Mouse (Mus musculus) spleen, postnatal 14 days (tissue): ENCODE measurements around the gene Tmem121b.

Experiments used
- DNase-seq, 2 experiments: peaks; one replicate each; pipeline ENCODE4 v3.0.0; 2021 to 2022; ENCODE audit warnings: low spot score in 2 of 2

Tmem121b gene

DNA sequence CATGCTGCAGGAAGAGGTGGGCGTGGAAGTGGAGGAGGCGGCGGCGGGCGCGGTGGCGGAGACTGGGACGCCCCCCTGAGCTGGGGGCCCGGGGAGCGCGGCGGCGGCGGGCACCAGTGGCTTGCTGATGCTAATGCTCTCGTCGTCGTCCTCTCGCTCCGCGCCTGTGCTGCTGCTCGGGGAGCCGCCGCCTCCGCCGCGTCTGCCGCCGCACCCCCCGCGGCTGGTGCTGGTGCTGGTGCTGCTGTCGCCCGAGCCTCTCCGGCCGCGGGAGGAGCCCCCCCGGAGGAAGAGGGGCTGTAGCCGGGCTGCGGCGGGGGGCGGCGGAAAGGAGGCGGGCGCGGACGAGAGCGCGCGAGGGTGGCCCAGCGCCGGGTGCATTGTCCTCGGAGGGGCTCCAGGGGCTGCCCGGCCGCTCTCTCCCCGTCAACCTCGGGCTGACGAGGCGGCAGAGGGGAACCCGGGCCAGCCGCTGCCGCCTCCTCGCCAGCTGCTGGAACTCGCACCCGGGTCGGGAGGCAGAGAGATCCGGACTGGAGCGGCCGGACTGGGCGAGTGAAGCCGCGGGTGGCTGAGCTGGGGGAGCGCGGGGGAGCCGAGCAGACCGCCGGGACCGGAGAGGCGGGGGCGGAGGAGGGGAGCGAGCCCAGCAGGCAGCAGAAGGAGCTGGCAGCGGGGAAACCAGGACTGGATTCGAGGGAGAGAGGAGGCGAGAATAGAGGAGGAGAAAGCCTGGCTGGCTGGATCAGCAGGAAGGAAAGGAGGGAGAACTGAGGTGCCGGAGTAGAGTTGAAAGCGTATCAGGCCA is at the start of gene Tmem121b:
Gene Tmem121b (minus strand): TSS at position 434 of the 808 bp plus-strand sequence.
- no peak for DNase-seq

DNA sequence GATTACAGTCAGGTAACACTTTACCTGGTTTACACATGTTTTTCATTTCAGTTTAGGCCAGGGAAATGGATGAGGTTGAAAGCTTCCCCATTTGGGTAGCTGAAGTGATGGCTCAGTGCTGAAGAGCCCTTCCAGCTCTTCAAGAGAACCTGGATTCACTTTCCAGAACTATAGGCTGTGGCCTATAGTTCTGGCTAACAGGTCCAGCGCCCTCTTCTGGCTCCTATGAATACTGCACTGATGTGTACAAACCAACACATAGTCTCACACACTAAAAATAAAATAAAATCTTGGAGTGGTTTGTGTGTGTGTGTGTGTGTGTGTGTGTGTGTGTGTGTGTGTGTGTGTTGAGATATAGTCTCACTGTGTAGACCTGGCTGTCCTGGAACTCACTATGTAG is 48.5 kb upstream of the Tmem121b start:
- DNase-seq, result no peak

DNA sequence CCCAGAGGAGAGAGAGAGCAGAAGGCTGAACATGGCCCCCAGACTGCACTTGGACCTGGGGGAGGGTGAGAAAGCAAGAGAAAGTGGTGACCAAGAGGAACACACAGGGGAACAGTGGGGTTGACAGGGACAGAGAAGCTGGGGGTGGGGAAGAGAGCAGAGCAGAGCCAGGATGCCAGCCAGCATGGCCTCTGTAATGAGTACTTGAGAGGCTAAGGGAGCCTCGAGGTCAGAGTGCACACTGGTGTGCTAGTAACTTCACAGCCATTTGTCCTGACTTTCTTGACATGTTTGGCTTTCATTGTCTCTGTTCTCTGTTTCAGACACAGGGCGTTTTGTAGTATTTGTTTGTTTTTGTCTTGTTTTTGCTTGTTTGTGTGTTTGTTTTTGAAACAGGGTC is 47.8 kb upstream of the Tmem121b start:
- no peak for DNase-seq

DNA sequence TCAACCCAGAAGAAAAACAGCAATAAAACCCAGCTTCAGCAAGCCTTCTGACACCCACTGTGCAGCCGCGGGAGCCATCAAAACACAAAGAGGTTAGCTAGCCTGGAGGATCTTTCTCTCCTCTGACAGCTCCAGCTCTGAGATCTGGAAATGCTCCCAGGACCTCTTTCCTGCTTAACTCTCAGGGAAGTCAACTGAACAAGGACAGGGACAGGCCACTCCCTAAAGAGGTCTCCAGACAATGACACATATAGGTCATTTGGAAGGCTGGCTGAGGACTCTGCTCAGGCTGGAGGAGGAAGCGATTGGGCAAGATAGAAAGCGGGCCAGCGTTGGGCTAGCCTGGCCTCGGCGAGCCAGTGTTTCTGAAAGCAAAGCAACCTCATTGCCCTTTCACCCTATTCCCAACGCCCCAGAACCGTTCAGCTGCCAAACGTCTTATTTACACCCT is 46.2 kb upstream of the Tmem121b start:
- no peak for DNase-seq

DNA sequence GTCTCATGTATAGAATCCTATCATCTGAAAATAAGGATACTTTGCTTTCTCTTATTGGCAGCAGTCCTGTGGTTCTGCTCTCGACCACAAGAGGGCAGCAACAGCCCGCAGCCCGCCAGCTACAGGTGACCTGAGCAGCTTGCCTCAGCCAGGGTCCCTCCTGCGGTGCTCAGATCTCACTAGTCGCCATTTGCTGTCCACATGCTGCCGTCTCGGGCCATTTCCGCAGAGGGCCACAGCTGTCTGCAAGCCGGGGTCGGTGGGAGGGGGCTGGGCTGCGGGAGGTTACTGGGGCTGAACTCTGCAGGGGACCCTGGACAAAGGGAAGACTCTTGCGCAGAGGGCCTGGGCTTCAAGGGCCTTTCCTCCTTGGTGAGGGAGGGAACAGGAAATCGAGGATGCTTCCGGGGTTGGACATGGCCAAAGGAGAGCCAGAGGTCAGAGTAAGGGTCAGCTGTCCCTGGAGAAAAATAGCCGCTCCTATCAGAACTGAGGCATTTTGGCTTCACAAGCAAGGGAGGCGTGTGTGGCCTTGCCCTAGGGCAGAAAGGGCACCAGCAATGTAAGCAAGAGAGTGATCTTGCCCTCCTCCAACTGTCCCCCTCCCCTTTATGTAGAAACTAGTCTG is 45.6 kb upstream of the Tmem121b start:
- peak; percentile 57 to 75 for DNase-seq

DNA sequence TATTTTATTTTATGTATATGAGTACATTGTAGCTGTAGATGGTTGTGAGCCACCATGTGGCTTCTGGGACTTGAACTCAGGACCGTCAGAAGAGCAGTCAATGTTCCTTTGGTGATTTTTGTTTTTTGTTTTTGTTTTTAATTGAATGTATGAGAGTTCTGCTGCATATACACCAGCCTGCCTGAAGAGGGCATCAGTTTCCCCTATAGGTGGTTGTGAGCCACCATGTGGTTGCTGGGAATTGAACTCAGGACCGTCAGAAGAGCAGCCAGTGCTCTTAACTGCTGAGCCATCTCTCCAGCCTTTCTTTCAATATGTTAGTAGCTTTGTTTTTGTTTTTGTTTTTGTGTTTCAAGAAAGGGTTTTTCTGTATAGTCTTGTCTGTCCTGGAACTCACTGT is 42.7 kb upstream of the Tmem121b start:
- no peak for DNase-seq

DNA sequence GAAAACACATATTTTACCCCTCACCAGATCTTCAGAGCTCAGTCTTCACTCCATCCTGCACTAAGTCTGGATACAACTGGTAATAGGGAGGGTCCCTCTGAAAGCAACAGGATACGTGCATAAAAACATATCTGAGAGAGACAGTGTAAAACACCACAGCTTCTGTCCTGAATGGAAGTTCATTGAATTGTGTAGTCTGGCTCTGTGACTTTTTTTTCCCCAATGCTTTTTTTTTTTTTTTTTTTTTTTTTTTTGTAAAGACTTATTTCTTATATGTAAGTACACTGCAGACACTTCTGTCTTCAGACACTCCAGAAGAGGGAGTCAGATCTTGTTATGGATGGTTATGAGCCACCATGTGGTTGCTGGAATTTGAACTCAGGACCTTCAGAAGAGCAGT is 39.0 kb upstream of the Tmem121b start:
- DNase-seq, result no peak

DNA sequence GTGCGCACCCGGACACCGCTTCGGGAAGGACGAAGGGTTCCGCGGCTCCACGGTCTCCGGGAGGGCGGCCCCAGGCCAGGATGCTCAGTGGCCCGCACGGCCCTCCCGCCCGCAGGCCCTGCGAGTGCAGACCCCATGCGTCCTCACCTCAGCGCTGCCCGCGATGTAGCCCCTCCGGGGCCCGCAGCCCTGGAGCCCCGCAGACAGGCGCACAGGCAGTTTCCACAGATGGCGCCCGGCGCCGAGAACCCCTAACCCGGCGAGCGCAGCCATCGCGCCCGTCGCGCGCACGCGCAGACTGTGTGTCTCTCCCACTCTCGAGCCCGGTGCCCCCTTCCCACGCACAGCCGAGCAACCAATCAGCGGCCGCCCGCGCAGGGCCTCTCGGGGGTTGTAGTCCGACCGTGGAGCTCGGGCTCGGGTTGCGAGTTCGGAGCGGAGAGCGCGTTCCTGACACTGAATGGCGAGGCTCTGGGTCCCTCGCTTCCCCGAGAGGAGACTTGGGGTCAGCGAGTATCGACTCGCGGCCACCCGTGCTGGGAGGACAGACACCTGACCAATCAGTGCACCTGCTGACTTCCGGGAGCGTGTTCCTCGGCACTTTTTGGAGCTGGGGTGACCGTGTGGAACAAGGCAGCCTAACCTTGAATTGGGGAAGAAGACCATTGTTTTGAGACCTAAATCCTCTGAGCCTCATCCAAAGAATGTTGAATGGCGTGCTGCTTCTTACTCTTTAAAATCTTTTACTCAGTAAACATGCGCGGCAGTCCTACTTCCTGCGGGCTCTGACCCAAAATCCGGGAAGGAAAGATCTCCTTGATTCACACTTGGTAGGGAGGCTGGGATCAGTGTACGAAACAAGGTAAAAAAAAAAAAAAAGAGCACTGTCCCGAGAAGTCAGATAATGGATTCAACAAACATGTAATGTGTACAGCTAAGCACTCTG is 37.7 kb upstream of the Tmem121b start, which contains the start of gene Hdhd5:
Gene Hdhd5 (minus strand): TSS at position 300 of the 946 bp plus-strand sequence.
- DNase-seq, result peak; percentile 77 to 85

DNA sequence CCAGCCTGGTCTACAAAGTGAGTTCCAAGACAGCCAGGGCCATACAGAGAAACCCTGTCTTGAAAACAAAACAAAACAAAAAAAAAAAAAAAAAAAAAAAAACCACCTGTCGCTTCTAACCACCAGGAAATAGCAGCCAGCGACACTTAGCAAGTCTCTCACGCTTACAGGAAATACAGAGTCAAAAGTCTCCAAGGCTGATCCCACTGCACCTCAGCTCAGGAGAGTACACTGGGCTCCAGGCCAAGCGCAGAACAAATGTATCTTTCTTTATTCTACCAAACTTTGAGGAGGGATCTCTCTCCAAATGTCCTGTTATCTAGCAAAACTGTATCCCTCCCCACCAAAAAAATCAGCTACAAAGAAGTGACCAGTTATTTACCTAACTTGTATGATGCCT is 35.5 kb upstream of the Tmem121b start:
- DNase-seq, result no peak

DNA sequence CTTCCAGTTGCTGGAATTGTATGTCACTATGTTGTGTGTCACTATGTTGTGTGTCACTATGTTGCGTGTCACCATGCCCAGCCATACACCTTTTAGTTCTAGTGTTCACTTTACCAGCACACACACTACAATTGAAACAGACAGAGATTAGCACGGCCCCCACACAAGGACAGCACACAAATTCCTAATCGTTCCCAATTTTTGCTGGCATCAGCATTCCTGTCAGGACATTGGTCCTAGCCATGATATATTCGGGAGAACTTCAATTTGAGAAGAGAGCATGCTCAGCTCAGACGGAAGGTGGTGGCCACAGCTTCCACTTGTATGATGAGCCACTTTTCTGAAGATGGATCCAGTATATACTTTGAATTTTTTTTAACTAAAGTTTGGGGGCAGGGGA is 31.2 kb upstream of the Tmem121b start:
- no peak for DNase-seq

DNA sequence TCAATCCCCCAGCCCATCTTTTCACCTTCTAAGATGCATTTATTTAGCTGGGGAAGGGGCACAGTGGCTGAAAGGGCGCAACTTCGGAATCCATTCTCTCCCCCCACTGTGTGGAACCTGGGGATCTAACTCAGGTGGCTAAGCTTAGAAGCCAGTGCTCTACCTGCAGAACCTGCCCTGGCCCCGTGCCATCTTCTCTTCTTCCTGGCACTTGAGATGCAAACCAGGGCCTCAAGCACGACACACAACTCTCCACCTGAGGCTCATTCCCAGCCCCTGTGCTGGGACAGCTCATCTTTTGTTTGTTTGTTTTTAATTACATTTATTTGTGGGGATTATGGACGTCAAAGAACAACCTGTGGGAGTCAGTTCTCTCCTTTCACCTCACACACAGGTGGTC is 26.0 kb upstream of the Tmem121b start:
- no peak for DNase-seq

DNA sequence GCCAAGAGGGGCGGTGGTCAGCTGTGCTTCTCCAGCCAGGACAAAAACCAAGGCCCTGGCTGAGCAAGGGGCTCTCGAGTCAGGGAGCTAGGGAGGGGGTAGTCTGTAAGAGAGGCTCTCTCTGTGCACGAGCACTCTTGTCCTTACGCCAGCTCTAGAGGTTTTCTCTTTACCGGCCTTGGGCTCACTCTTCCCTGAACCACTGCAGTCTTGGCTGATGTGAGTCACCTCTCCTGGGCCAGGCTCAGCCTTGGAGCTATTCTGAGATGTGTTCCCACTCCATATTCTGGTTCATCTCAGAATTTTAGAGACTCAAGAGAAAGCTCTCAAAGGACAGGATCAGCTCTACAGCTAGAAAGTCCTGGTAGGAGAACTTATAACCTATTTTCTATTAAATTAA is 23.7 kb upstream of the Tmem121b start:
- DNase-seq, result no peak

DNA sequence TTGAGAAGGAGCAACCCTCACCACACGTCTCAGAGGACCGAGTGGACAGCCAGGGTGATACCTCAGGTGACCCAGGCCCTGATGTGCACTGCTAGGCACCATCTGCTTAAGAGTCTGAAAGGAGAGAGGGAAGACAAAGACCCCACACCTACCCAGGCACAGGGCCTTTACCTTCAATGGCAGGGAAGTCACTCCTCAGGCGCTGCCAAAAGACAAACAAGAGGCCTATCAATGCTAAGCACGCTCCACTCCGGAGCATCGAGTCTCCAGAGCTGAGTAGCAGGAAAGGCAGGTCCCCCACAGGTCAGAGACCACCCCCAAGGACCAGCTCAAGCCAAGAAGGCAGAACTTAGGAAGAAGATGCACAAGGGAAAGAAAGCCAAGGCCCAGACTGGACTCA is 23.3 kb upstream of the Tmem121b start:
- no peak for DNase-seq

DNA sequence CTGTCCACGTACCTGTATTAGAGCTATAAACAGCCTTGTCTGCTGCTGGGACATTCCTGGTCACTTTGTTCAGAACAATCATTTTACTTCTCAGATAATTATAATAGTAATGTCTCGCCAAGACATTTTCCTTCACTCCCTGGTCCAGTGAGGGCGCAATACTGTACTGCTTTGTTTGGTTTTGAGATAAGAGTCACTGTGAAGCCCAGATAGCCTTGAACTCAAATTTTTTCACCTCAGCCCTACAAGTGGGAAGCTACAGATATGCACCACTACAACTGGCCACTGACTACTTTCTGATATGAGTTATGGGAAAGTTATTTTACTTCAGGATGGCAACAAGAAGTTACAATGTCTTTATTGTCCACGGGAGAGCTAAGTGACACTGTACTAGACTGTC is 22.8 kb upstream of the Tmem121b start:
- DNase-seq, result no peak

DNA sequence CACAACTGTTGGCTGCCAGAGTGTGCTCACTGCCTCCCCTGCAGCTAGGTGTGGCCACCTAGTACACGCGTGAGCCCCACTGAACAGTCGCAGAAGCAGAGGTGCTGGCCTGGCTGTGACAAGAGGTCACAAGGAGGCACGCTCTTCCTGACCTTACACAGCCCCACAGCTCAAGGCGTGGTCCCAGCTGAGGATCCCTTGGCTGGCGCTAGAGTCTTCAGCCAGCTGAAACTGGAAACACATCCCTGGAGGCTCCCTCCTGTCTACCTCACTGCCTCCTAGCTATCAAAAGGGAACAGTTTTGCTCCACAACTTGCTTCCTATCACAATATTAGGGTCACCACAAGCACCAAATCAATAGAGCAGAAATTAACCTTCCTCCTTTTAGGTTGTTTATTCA is 17.6 kb upstream of the Tmem121b start:
- no peak for DNase-seq

DNA sequence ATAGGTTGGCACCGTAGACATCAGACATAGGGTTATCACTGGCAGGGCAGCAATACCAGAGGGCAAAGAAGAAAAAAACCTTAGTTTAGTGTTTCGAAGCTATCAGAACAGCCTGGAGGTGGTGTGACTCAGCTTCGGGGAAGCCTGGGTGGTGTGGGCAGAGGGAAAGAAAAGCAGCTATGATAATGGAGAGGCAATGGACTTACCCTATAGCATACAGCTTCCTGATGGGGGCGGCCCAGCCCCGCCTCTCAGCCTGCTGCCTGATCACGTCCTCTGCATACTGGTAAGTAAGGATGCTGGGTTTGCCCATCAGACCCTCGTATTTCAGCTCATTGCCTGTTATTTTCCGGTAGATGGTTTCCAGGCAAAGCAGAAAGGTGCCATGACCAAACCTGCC is 16.8 kb upstream of the Tmem121b start:
- DNase-seq, result no peak

DNA sequence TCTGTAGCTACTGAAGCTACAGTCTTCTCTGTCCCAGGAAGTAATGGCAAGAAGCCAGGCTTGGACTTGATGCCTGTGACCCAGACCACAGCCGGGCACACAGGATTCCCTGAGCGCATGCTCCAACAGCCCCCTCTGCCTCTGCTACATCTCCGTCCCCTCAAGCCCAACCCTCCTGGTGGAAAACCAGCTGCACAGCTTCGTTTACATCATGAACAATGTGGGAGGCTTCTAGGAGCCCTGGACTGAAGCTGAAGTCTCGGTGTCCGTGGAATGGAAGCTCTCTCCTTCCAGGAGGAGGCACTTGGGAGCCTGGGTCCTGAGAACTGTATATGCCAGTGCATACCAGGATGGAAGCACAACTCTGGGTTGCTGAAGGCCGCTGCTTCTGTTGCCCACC is 16.4 kb upstream of the Tmem121b start:
- no peak for DNase-seq

DNA sequence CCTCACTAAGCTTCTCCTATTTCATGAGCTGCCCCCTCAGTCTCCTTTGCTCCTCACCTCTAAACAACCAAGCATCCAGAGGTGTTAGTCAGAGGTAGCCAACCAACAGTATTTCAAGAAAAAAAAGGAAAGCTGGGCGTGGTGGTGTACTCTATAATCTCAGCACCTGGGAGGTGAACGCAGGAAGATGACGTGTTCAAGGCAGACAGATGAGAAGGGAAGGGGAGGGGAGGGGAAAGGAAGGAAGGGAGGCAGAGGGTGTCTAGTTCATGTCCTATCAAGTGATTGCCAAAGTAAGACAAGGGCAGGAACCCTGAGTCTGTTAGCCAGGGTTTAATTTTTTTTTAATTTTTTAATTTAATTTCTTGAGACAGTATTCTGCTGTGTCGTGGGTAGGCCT is 15.0 kb upstream of the Tmem121b start:
- no peak for DNase-seq

DNA sequence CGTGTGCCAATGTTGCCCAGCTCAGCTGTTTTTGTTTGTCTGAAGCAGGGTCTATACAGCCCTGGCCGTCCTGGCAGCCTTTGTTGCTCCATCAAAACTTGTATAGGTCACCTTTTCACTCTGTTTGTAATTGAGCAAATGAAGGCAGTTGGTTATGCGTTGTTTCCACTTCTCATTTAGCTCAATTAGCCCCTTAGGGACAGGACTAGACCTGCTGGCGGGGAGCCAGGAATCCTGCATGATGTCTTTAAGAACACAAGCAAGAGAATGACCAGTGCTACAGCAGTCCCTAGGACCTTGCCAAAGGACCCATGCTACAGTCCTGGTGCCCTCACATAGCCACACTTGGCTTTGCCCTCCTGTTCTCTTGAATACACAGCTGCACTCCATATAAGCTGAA is 11.9 kb upstream of the Tmem121b start:
- DNase-seq, result no peak

DNA sequence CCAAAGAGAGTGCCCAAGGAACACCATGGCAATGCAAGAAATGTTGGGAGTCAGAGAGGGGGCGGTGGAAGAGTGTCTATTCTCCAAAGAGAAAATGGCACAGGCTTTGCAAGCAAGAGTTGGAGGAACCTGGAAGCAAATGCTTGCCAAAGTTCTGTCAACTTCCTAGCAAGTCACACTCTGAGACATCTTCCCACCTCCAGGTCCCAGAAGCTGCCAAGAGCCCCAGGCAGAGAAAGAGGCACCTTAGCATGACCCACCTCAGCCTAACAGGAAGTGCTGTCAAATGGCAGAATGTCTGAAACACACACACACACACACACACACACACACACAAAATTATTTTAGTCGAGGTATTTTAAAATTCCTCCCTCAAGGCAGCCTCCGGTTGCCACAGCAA is 10.4 kb upstream of the Tmem121b start:
- DNase-seq, result no peak

DNA sequence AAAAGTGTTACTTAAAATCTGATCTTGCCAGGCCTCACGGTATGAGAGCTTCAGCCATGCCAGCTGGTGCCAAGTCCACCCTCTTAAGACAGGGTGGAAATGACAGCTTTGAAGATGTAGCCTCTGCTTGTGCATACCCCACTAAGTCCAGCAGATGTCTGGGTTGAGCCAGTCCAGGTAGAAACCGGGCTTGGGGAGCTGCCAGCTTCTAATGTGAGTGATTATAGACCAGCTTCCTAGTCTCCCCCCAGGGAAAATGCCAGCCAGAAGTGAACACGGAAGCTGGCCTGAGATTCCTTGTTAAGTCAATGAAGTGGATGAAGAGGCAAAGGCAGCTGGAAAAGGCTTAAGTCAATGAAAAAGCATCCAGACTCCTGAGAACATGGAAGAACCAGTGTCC is 2.9 kb upstream of the Tmem121b start:
- no peak for DNase-seq
